Mouse (Mus musculus): ENCODE data around the gene Gm21983. TPM values are rescaled to one million over a fixed set of nuclear protein-coding genes. Genes with fewer than 3 reads are reported as not detected.

The Gm21983 gene
- total RNA-seq, 4 experiments from 2014 or later, result not detected

Small RNAs within 50 kb of the gene (microRNA-seq; reads per million reads assigned to microRNA genes)
- 0 reads per million in 2 experiments for gene Mir1191
- 0.32 to 0.51 reads per million in 2 experiments for gene Mir3101

Other genes starting within 250 kb of the Gm21983 start
- gene Cyp2a22, start 241.7 kb downstream of the Gm21983 start, total RNA-seq (2022), result under 1 TPM in 1 of 4 experiments, not detected in 3; 0.17 TPM
- gene Cyp2a12, start 152.0 kb downstream of the Gm21983 start, total RNA-seq (2022), result not detected
- gene Cyp2f2, start 61.2 kb downstream of the Gm21983 start, total RNA-seq (2022), result under 1 TPM in 3 of 4 experiments, not detected in 1; 0.23 to 0.69 (median 0.56) TPM
- not detected for gene Cyp2t4, start 27.4 kb downstream of the Gm21983 start, total RNA-seq (2022)
- gene Egln2, start 14.3 kb downstream of the Gm21983 start, total RNA-seq (2022), result 100 to 1,000 TPM in 3 of 4 experiments, 10 to 100 TPM in 1; 97.6 to 103 (median 102) TPM
- gene Rab4b, start 2.2 kb downstream of the Gm21983 start, total RNA-seq (2022), result 100 to 1,000 TPM in 2 of 4 experiments, 10 to 100 TPM in 2; 91.9 to 112 (median 102) TPM
- gene Mia, start 71 bp upstream of the Gm21983 start, total RNA-seq (2022), result 1 to 10 TPM in 3 of 4 experiments, under 1 TPM in 1; 0.86 to 3.9 (median 2.5) TPM
- 10 to 100 TPM; 20.9 to 27.3 (median 25.7) TPM for gene BC024978, start 14.7 kb upstream of the Gm21983 start, total RNA-seq (2022)
- gene Snrpa, start 15.2 kb upstream of the Gm21983 start, total RNA-seq (2022), result 100 to 1,000 TPM in 1 of 4 experiments, 10 to 100 TPM in 3; 82.0 to 108 (median 85.0) TPM
- gene Itpkc, start 47.6 kb upstream of the Gm21983 start, total RNA-seq (2022), result 10 to 100 TPM; 10.6 to 13.5 (median 12.4) TPM
- gene Coq8b, start 51.9 kb upstream of the Gm21983 start, total RNA-seq (2022), result 10 to 100 TPM; 38.9 to 48.4 (median 42.6) TPM
- gene Numbl, start 77.3 kb upstream of the Gm21983 start, total RNA-seq (2022), result 100 to 1,000 TPM; 110 to 133 (median 125) TPM
- gene Ltbp4, start 156.6 kb upstream of the Gm21983 start, total RNA-seq (2022), result 10 to 100 TPM; 48.5 to 59.4 (median 57.9) TPM
- 10 to 100 TPM; 29.6 to 49.1 (median 34.1) TPM for gene Shkbp1, start 174.9 kb upstream of the Gm21983 start, total RNA-seq (2022)
- gene Gm20479, start 176.3 kb upstream of the Gm21983 start, total RNA-seq (2022), result not detected

All from layer of hippocampus, adult 8-10 months (tissue).